Mouse (Mus musculus) c-Kit-positive CD71-negative TER-119-negative erythroid progenitor cells, embryonic 14.5 days (primary cell): Measurements from ENCODE around the gene Gimap8.
"Not testable (repeated sequence)": the region's sequence is repeated elsewhere in the genome, so short reads cannot be mapped to it uniquely, and the experiment has no call there.

Experiments
- DNase-seq: peaks from one replicate; pipeline ENCODE4 v3.0.0-alpha.2; 2013; ENCODE audit warnings: low read depth

Gene Gimap8

GRCm38 (mm10) chr6:48679701-48680100 is 32.7 kb downstream of the Gimap8 start:
- no peak for DNase-seq

GRCm38 (mm10) chr6:48680421-48680820 is 33.4 kb downstream of the Gimap8 start:
- no peak for DNase-seq

DNA sequence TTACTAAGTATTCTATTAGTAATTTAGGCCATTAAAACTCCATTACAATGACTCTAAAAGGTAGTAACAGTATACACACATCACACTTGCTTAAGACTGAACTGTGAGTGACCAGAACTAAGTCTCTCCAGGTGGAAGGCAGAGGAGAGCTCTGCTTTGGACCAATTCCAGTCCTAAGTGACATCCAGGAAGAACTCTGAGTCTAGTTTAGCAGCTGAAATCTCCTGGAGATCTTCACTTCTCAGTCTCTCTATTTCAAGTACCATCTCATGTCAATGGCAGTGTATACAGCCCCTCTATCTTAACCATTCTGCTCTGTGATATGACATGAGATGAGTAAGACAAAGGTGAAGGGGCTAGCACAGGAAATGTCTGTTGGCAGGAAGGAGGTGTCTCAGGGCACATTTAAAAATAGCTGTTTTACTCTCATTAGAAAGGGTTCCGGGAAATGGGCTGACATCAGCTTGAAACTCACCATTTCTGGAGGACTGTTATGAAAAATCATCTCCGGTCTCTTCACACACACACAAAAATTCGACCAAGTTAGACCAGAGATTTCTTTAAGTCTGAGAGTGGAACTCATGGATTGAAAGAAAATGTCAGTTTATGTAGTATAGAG is 34.5 kb downstream of the Gimap8 start:
- DNase-seq: no peak

DNA sequence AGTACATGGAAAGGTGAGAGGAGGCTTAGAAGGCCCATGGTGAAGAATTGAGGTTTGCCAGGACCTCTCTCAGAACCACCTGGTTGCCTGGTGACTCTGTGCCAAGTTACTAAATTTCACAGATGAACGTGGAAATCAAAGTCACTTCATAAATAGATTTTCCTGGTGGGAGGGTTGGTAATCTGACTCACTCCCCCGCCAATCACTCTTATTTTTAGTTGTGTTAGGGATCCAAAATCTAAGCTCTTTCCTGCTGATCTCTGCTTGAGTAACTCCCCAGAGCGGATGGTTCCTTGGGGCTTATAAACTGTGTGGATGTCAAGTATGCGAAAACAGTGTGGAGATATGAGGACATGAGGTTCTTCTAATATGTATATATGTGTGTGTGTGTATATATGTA is 35.2 kb downstream of the Gimap8 start:
- DNase-seq: no peak

DNA sequence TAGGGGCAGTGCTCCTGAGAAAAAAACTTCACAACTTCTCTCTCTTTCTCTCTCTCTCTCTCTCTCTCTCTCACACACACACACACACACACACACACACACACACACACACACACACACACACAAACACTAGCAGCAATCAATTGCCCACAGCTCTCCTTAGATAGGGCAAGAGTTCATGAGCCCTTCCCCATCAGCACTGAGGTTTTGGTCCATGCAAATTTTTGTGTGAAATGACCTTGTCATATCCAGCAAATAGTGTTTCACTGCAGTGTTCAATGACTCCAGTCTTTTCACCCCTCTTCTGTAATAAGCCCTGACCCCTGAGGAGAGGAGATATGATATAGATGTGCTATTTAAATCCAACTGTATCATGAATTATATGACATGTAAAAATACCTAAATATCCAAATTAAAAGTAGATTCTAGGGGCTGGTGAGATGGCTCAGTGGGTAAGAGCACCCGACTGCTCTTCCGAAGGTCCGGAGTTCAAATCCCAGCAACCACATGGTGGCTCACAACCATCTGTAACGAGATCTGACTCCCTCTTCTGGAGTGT is 36.3 kb downstream of the Gimap8 start:
- not testable (repeated sequence) for DNase-seq

- no peak for DNase-seq
Measured at GRCm38 (mm10) chr6:48684319-48684718, 37.3 kb downstream of the Gimap8 start, which contains the start of gene Gimap4. Gimap4 (plus strand) TSS chr6:48684549.

DNA sequence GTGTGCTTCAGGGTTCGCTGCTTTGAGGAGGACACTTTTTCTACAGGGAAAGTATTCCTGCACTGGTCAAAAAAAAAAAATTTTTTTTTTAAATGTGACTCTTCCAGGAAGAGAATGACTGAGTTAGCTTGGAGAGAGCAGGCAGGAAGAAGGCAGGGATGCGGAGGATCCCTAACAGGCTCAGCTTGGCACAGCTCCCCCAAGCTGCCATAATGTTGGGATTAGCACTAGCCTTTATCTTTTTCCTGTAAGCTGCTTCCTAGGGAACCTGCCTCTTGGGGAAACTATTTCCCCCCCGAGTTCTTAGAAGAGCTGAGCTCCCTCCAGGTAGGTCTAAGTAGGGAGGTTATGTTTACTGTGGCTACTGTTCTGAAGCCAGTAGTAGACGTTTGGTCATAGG is 37.8 kb downstream of the Gimap8 start:
- DNase-seq: no peak

DNA sequence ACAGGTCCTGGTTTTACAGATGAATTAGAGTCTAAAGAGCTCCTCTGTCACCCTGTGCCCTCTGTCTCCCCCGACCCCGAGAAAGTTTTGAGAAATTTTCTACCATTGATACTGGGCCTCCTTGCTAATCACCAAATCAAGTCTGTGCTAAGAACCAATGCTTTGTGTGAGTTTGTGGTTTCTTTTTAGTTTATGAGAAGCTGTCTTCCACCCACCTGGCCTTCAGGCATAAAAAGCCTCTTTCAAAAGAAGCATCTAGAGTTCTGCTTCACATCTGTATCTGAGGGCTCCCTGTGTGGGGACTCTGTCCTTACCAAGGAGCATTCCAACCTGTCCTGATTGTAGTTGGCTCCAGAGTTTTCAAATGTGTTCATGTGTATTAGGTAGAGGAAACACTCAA is 38.2 kb downstream of the Gimap8 start:
- no peak for DNase-seq

- no peak for DNase-seq
Measured at GRCm38 (mm10) chr6:48685694-48686665, 38.9 kb downstream of the Gimap8 start.

GRCm38 (mm10) chr6:48687077-48687476 is 40.0 kb downstream of the Gimap8 start:
- DNase-seq: no peak

GRCm38 (mm10) chr6:48689320-48689719 is 42.3 kb downstream of the Gimap8 start:
- DNase-seq: no peak

DNA sequence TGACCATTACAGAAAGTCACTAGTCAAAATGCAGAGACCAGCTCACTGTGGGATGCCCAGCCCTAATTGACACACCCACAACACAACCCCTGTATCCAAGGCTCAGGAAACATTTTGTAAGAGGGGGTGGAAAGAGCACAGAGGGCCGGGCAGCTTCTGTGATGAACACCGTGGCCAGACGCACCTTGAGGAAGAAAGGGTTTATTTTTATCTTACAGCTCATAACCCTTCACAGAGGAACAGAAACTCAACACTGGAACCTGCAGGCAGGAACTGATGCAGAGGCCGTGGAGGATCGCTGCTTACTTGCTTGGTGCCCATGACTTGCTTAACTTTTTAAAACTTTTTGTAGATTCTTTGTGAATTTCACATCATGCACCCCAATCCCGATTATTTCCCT is 45.9 kb downstream of the Gimap8 start:
- no peak for DNase-seq

DNA sequence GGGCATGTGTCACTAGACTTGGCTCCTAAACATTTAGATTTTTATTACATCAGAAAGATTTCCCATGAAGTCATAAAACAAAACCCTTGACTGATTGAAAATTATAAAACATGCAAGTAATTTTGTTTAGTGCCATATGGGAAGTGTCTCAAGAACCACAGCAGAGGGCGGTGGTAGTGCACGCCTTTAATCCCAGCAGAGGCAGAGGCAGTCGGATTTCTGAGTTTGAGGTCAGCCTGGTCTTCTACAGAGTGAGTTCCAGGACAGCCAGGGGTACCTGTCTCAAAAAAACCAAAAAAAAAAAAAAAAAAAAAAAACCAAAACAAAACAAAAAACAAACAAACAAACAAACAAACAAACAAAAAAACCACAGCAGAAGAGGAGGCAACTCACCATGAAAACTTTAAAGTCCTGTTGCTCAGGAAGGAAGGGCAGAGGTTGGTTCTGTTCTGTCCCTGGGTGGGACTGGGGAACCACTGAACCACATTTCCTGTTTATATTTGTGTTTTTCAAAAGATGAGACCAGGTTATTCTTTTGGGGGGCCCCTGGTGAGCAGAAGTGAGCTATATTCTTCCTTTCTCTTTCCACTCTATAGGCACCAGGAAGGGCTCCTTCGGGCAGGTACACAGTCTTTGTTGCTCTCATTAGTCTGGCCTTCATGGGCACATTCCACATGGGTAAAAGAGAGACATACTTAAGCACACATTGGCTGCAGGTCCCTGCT is 50.0 kb downstream of the Gimap8 start:
- DNase-seq: no peak

- DNase-seq: no peak
Measured at GRCm38 (mm10) chr6:48697555-48697930, 50.5 kb downstream of the Gimap8 start.

GRCm38 (mm10) chr6:48698066-48698856 is 51.2 kb downstream of the Gimap8 start:
- DNase-seq: no peak

GRCm38 (mm10) chr6:48698888-48699287 is 51.9 kb downstream of the Gimap8 start:
- DNase-seq: no peak

DNA sequence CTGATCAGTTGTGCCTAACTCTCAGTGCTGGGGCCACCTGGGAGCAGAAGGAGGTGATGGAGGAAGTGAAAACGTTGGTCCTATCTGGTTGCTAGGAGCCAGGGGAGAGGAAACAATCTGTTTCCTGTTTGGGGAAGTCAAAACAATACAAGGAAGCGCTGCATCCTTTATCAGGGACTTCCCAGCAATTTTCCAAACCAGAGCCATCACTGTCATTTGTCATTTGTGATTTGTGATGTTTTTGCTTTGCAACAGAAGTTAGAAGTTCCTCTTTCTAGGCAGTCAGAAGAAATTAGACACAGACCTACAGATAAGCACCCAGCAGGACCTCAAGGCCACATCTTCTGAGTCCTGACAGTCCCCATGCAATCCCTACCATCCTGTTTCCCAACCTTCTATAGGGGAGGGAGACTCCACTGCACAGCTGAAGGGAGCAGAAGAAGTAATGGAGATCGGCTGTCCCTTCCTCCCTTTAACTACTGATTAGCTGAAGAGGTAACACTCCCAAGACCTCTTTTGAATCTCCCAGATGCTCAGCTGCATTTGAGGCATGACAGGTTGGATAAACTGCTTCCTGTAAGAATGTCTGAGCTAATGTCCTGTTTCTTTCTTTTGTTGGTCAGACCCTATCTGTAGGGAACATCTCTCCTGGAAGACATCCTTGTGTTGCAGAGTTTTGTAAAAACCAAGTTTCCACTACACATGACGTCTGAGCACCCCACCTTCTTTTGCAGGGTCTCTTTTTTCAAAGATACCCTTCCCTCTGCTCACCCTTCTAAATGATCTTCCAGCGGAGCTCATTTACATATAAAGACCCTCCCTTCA is 53.4 kb downstream of the Gimap8 start:
- no peak for DNase-seq

DNA sequence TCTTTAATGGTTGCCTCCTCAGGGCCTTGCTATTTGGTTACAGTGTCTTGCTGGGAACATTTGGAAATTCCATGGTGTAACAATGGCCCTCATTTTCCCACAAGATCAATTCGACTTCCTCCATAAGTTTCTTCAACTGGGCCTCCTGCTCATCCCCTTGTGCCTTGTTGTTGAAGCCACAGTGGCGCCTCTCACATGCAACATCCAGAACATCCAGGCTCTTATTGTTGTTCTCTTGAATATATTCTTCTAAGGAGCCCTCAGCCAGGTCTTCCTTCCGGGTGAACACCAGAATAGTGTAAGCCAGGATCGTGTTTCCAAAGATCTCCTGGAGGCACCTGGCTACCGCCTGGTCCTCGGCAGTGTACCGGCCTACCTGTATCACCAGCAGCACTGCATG is 55.1 kb downstream of the Gimap8 start:
- DNase-seq: no peak

DNA sequence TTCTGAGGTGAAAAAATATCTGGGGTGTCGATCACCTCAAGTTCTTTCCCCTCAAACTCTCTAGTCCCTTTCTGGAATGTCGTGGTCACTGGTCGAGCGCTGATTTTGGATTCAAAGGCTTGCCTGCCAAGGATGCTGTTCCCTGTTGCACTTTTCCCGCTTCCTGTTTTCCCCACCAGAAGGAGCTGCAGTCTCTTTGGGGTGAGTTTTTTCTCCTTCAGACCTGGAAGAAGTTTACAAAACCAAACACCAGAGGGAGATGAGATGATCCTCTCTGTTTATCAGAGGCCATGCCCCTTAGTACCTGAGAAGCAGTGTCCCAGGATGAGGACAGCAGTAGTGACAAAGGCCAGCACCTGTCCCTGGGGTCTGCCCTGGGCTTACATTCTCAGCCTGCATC is 55.6 kb downstream of the Gimap8 start:
- DNase-seq: no peak

DNA sequence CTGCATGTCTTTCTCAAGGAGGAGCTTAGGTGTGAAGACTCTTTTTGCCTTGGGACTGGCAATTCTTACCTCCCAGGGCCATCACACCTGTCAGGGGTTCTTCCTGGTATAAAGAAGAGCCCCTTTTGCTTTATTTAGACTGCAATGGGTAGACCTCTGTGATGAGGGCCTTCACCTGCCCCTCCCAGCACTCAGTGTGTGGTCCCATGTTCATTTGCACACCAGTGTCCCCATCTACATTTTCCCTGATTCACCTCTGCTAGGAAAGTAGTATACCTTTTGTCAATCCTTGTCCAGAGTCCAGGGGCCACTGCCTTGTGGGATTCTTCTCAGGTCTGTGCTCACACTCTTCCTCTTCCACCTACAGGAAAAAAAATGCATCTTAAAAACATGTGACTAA is 57.1 kb downstream of the Gimap8 start:
- DNase-seq: no peak

DNA sequence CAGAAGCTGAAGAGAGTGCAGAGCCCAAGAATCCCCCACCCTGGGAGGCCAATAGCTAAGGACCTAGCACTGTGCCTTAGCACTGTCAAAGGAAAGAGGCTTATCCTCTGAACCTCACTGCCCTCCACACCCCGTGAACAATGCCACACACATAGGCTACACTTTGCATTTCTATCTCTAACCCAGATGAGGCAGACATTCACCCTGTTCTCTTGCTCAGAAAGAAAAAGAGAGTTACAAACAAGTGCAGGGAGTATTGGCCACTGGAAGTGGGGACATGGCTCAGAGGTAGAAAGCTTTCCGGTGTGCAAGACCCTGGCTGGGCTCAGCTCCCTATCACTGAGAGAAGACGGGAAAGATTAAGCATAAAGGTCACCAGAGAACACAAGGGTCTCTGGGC is 59.1 kb downstream of the Gimap8 start:
- no peak for DNase-seq
